Mouse (Mus musculus) cerebral cortex, adult 2 months (tissue): ENCODE data around the gene Elp1.

ENCODE experiments used
- WGBS: fragments of 180-500 bp; shearing (Covaris S2); methylation state at CpG from one replicate; pipeline ENCODE4 v1.1.7; 2018; 5-methylcytosine and 5-hydroxymethylcytosine counted together

The Elp1 gene

DNA sequence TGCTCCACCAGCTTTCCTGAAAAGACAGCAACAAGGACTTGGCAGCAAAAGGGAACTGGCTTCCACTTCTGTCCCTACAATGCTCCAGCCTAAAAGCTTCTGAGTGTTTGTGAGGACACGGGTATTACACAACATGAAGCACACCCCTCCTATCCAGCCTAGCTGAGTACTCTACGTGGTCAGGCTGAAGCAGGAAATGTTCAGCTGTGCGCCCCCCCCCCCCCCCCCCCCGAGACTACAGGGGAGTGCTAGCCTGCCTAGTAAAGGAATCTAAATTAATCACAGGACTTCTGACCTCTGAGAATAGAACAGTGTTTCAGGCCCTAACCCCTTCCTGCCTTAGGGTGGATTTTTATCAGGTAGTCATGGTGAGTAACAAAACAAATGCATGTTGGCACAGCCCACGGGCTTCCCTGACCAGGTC lies 34.3 kb downstream of the Elp1 start:
- WGBS: 60% methylated on average over 5 of the region's 5 CpGs

DNA sequence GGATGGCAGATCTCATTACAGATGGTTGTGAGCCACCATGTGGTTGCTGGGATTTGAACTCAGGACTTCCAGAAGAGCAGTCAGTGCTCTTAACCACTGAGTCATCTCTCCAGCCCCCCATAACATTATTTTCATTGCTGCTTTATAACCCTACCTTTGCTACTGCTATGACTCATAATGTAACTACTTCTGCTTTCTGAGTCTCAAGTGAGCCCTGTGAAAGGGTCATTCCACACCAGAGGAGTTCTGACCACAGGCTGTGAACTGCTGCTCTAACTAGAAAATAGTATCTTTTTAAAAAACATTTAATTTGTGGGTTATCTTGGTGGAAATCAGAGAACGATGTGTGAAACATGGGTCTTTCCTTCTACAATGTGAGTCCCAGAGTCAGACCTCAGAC lies 44.4 kb downstream of the Elp1 start:
- 92% methylated on average over 1 of the region's 1 CpGs for WGBS

GRCm38 (mm10) chr4:56756966-56757600 lies 45.0 kb downstream of the Elp1 start:
- 81% methylated on average over 10 of the region's 10 CpGs for WGBS

DNA sequence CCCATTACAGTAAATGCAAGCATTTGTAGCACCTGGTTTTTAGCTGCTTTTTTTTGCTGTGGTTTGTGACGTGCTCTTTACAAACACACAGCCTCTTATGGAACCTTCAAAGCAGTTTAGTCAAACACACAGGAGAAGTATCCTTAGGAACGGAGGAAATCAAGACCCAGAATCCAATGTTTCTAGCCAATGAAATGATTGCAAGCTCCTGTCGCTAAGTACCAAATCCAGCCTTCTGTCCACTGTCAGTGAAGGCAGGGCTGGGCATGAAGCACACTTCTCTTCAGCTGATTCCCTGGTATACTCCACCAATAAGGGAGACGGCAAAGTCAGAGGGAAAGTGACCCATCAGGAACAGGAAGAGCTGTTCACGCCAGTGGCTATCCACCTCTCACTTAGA lies 46.1 kb downstream of the Elp1 start:
- WGBS: 91% methylated on average over 5 of the region's 5 CpGs

- WGBS: 98% methylated on average over 9 of the region's 9 CpGs
These were observed 54.7 kb downstream of the Elp1 start for GRCm38 (mm10) chr4:56747456-56747855.

DNA sequence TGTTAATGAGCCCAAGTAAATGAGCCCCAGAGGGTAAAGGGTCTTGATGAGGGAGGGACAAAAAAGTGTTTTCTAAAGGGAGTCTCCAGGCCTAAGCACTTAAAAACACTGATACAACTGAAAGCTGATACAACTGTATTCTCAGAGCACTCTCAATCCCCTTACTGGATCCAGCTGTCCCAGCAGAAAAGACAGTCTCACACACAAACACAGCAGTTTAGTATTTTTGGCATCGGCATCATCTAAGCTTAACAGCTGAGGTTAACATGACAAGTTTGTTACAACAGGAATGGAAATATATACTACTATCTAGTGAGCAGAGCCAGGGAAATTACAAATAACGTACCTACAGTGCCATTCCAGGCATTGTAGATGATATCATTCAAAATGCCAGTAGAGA lies 55.8 kb downstream of the Elp1 start:
- 87% methylated on average over 2 of the region's 2 CpGs for WGBS

DNA sequence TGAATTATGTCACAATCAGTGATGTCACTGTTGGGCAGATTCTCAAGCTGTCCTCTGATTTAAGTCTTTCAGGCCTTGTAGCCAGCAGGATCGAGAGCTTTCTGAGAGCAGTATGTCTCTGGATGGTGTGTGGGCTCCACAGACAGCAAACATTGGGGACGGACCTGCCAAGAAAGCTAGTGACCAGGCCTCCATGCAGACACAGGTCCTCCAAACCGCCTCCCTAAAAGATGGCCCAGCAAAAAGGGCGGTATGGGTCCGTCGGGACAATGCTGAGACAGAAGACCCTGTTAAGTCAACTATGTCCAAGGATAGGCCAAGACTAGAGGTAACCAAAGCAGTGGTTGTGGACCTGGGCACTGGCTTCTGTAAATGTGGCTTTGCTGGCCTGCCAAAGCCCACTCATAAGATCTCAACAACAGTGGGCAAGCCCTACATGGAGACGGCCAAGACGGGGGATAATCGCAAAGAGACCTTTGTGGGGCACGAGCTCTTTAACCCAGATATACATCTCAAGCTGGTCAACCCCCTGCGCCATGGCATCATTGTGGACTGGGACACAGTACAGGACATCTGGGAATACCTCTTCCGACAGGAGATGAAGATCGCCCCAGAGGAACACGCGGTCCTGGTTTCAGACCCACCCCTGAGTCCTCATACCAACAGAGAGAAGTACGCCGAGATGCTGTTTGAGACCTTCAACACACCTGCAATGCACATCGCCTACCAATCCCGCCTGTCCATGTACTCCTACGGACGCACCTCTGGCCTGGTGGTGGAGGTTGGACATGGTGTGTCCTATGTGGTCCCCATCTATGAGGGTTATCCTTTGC lies 58.6 kb downstream of the Elp1 start, which contains the start of gene Actl7a:
TSS of gene Actl7a (plus strand) at position 51 of the 833 bp plus-strand sequence.
- WGBS: 96% methylated on average over 21 of the region's 21 CpGs

- WGBS: 86% methylated on average over 4 of the region's 4 CpGs
These were observed 59.4 kb downstream of the Elp1 start for GRCm38 (mm10) chr4:56742698-56743097.

GRCm38 (mm10) chr4:56741041-56741493 lies 61.1 kb downstream of the Elp1 start, which contains the start of gene Actl7b:
Gene Actl7b (minus strand): TSS chr4:56741443.
- 95% methylated on average over 13 of the region's 13 CpGs for WGBS

GRCm38 (mm10) chr4:56740611-56741010 lies 61.5 kb downstream of the Elp1 start:
- WGBS: 96% methylated on average over 20 of the region's 20 CpGs

- WGBS: 88% methylated on average over 18 of the region's 18 CpGs
These were observed 62.1 kb downstream of the Elp1 start, which contains the start of gene Gm26657 for GRCm38 (mm10) chr4:56740020-56740485. Gene Gm26657 (plus strand): TSS chr4:56740070.

GRCm38 (mm10) chr4:56725839-56726238 lies 76.3 kb downstream of the Elp1 start:
- 48% methylated on average over 8 of the region's 8 CpGs for WGBS

- WGBS: 95% methylated on average over 6 of the region's 6 CpGs
These were observed 78.9 kb downstream of the Elp1 start for GRCm38 (mm10) chr4:56723237-56723636.

DNA sequence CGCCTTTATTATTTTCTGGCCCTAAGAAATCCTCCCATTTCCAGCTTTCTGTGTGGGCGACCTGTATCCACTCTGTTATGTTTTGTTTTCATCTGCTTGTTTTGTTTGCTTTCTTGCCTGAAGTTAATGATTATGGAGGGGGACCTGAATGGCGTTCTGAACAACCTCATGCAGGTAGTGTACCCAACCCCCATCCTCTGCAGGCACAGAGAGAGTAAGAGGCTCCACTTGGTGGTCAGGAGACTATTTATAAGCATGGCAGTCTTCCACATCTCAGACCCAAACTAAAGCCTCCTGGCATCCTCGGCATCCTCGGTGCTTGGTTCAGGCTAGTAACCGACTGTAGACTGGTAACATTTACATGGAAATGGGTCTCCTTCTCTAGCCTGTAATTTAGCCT lies 79.8 kb downstream of the Elp1 start:
- 63% methylated on average over 6 of the region's 6 CpGs for WGBS

DNA sequence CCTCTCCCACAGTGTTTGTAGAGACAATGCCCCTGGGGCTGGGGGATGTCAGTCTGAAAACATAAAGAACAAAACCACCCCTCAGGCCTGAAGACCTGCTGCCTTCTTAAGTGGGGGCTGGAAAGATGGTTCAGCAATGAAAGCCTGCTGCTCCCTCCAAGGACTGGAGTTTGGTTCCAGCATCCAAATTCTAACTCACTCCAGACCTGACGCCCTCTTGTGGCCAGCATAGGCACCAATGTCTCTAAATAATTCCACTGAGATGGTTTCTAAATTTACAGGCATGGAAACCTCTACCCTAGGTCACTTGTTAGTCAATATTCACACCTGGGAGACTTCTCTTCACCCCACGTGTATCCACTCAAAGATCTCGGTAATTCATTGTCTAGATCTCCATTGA lies 80.7 kb downstream of the Elp1 start:
- WGBS: 33% methylated on average over 3 of the region's 3 CpGs

DNA sequence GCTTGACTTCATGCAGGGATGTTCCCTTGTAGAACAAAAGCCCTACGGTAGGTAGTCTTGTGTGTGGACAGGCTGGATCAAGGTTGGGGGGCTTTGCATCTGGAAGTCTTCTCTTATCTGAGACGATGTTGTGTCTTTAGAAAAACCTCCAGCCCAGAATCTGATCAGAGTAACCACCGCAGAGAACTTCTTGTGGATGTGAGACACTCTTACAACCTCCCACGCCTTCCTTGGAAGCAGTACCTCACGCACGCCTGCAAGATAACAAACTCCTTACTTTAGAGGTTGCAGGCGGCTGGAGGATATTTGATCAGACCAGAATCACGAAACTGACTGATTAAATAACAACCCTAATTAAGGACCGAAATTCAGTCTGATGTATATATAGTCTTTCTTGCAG lies 81.7 kb downstream of the Elp1 start:
- WGBS: 49% methylated on average over 9 of the region's 9 CpGs

- WGBS: 70% methylated on average over 9 of the region's 9 CpGs
These were observed 82.7 kb downstream of the Elp1 start for GRCm38 (mm10) chr4:56719456-56719855.

- WGBS: 66% methylated on average over 12 of the region's 12 CpGs
These were observed 83.3 kb downstream of the Elp1 start for GRCm38 (mm10) chr4:56718573-56719442.

- WGBS: 94% methylated on average over 3 of the region's 3 CpGs
These were observed 84.2 kb downstream of the Elp1 start for GRCm38 (mm10) chr4:56717932-56718331.

GRCm38 (mm10) chr4:56716801-56717200 lies 85.3 kb downstream of the Elp1 start:
- 63% methylated on average over 5 of the region's 5 CpGs for WGBS

GRCm38 (mm10) chr4:56713155-56713554 lies 89.0 kb downstream of the Elp1 start:
- 32% methylated on average over 3 of the region's 3 CpGs for WGBS

DNA sequence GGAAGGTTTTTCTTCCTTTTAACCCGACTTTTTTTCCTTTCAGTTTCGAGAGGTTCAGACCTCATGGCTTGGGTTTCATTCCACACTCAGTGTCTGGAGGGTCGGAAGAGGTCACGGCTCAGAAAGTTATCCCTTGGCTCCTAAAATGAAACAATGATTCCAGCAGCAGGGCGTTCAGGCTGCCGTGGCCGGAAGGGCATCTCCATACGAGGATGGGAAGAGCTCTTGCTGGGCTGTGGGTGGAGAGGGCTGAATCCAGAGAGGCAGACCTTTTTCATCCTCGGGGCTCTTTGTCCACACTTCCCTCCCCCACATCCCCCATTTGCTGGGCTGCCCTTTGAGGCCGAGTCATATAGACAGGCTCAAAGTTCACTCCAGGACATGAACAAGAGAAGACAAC lies 99.9 kb downstream of the Elp1 start:
- 41% methylated on average over 10 of the region's 10 CpGs for WGBS
